Mouse (Mus musculus) ZHBTc4 (cell line): ENCODE measurements around the gene F5.

Source experiments
- DNase-seq: peaks from one replicate; pipeline ENCODE4 v3.0.0-alpha.2; 2011; ENCODE audit warnings: low read depth, low spot score

F5 gene

DNA sequence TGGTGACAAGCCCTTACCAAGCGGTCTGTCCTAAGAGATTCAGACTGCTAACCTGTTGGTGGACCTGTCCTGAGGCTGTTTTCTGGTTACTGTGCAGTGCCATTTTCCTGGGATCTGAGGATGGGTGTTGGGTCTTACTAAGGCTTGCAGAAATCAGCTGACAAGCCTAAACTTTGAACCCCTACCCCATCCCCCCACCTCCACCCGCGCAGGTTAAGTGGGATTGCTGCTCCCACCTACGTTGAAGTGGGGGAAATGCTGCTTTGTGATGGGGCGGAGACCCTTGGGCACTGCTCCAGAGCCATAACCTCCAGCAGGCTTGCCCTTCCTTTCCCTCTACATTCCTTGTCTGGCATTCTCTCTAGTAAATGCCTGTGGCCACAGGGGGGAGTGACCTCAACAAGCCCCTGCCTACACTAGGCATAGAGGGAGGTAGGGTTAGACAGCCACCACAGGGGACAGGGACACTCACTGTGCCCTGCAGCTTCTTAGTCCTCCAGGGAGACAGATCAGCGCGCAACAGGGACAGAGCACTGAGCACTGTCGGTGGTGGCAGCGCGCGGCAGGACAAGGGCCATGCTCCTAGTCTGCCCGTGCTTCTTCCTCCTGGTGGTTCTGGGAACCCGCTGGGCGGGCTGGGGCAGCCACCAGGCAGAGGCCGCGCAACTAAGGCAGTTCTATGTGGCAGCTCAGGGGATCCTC lies at the start of gene F5:
F5 (plus strand) TSS at position 452 of the 702 bp plus-strand sequence.
- peak; percentile 75 for DNase-seq

DNA sequence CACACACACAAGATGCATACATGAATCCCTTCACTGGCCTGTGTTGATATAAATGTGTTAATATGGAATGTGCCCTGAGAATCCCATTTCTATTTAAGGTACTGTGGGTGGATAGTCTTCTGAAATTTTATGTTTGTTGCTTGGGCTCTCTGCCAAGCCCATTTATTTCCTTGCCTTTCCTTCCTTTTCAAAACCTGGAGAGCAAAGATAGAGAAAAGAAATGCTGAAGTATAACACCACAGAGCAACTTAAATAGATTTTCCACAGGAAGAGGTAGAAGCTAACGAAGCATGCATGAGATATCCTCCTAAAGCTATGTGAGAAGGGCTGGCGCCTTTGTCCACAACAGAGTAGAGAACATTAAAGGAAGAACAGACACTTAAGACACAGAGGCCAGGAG lies 41.9 kb upstream of the F5 start:
- no peak for DNase-seq

DNA sequence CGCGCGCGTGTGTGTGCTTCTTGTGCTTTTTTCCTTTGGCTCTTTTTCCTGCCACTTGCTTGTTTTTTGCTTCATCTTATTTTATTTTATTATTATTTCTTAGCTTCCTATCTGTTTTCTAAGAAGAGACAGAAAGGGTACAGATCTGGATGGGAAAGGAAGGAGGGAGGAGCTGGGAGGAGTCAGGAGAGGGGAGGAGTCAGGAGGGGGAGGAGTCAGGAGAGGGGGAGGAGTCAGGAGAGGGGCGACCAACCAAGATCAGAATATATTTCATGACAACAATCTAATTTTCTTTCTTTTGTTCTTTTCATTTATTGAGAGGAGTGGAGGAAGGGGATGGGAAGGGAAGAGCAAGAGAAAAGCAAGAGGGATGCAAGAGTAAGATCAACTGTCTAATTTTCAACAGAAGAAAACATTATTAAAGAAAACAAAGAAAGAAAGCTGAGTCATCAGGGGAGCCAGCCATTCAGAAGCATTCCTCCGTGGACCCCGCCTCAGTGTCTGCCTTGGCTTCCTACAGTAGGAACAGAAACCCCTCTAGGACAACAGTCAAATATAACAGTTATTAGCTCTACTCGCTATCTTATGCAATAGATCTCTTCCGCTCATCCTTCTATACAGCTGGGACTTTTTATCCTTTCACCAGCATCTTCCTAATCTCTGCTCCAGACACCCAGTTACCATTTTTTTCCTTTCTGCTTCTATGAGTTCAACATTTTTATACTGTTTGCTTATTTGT lies 40.9 kb upstream of the F5 start:
- peak; percentile 30 for DNase-seq

DNA sequence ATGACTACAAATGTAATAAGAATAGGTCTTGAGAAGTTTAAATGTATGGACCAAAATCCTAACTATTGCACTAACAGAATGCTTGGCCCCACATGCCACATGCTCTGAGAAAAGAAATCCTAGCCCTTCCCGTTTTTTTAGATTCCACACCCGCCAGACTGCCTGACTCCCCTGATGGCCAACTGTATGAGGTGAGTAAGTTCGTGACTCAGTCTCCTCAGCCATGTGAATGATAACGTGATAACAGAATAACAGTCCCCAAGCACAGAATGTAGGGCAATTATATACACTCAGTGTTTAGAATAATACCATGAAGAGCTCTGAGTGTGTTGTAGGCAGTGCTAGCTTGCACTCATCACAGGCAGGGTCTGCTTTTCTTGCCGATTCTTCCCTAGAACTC lies 37.4 kb upstream of the F5 start:
- DNase-seq = no peak

DNA sequence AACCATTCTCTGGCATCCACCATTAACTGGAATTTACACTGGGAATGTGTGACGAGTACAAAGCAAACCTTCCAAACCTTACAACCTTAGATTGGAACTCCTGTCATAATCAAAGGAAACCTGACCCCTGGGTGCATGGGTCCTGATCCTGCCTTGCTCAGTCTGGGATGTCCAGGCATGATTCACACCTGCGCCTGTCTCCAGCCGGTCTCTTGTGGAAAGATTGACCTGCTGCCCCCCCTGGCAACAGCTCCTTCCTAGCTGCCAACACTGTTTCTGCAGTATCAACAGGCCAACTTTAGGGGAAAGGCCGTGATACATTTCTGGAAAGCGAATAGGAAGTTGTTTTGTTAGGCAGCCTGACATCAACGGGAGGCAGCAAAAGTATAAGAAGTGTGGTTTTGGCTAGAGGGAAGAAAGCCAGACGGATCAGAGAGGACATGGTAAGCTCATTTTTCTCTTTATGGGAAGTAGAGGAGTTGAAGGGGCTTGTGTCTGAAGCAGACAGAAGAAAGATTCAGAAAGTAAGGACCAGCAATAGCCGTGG lies 36.6 kb upstream of the F5 start, which contains the start of gene Selp:
Selp (plus strand) TSS at position 318 of the 547 bp plus-strand sequence.
- DNase-seq = no peak

DNA sequence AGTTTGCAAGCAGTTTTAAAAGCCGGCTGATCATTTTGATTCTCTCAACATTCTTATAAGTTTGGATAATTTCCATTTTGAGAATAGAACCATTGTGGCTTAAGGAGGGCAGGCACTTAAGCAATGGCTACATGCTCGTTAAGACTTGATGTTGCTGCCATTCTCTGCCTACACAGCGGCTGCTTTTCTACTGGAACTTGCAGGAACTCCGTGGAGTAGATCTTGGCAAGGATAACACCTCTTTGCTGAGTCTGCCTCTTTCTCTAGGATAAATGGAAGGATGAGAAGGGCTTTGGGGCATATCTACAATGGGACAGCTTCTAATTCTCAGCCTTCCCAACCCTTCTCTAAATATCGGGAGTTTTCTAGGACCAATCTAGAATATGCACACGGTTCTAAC lies 36.0 kb upstream of the F5 start:
- no peak for DNase-seq

DNA sequence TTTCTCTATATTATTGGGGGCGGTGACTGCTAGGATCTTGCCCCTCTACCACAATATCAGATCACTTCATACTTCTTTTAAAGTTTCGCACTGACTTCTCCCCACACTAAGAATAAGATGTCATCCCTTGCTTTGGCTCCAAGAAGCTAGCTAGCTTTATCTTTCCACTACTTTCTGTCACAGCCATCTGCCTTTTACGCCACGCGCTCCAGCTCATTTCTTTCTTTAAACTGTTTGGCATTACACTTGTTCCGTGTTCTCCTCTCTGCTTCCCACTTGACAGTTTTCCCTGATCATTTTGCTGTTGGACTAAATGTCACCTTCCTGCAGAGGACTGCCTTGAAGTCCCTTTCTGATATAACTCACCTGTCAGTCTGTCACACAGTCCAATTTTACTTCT lies 33.8 kb upstream of the F5 start:
- no peak for DNase-seq

DNA sequence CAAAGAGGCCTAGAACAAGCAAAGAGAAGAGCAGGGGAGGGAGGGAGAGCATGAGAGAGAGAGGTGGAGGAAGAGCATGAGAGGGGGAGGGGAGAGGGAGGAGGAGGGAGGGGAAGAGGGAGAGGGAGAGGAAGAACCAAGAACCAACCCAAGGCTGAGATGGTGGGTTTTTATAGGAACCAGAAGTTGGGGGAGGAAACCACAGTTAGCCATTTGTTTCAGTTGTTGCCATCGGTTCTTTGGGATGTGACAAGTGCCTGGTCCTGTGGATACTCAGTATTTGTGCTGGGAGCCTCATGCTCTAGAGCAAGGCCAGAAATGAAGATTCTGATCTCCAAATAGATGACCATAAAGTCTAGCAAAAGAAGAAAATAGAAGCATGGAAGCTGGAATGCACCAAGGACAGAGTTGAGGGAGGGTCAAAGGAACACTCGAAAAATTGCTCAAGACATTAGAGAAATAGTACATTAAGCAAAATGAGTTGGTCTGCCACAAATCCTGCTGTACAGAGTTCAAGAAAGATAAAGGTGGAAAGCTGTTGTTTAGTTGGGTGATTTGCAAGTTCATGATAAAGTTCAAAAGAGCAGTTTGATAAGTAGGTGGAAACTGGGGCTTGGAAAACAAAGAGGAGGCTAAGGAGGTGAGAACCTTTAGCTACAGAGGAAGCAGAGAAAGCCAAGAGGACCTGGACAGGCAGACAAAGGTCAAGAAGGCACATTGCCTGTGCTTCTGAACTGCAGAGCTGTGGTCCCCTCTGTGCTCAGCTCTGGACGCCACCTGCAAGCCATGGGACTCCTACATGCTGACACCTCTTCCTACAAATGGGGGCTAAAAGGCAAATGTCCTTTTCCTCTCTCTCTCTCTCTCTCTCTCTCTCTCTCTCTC lies 31.5 kb upstream of the F5 start:
- DNase-seq = no peak

DNA sequence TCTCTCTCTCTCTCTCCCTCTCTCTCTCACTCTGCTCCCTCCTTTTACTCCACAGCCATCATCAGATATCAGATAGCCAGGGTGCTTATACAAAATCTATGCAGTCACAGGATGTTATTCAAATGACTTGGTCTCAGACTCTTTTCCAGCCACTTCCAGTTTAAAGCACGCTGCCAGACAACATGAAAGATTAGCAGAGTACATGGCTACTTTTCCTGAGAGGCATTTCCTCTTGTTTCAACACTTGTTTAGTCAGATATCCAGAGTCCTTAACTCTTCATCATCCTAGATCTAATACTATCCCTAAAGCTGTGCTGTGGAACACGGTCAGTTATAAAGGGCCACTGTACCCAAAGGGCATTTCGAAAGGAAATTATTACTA lies 30.9 kb upstream of the F5 start:
- no peak for DNase-seq

DNA sequence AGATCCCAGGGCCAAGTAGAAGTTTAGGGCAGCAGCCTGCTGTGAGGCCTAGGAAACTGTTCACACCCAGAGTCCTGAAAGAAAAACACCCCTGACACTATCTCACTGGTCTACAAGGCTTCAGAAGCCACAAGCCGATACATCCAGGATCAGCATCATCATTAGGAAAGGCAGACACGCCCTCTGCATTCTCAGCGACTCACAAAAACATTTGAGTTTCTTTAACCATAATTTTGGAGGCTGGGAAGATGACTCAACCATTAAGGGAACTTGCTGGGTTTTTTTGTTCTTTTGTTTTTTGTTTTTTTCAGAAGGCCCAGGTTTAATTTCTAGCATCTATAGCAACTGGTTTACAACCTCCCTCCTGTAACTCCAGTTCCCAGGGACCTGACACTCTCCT lies 27.8 kb upstream of the F5 start:
- DNase-seq = no peak

DNA sequence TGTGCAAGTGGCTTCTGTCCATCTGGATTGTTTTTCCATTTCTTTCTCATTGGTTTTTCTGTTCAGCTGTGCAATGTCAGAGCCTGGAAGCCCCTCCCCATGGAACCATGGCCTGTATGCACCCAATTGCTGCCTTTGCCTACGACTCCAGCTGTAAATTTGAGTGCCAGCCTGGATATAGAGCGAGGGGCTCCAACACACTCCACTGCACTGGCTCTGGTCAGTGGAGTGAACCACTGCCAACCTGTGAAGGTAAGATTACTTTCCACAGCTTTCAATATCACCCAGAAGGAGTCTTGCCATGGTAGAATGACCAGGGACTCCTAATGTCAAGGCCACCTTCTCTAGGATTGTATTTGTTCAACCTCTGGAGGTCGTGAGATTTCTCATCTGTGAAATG lies 21.6 kb upstream of the F5 start:
- DNase-seq = no peak

DNA sequence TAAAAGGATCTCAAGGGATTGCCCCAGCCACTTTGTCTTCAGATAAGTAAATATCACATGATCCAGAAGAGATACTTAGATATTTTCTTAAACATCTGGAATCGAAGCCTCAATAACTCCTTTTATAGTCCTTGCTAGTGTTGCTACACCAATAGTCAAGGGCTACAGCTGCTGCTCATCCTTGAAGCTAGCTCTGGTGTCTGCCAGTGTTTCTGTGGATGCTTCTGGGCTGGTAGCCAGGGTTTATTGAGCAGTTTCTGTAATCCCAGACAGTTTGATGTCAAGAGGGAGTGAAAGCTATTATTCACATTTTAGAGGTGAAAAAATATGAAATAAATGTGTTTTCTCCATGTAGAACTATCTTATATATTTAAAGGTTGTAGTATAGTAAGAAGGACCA lies 19.0 kb upstream of the F5 start:
- DNase-seq = no peak

DNA sequence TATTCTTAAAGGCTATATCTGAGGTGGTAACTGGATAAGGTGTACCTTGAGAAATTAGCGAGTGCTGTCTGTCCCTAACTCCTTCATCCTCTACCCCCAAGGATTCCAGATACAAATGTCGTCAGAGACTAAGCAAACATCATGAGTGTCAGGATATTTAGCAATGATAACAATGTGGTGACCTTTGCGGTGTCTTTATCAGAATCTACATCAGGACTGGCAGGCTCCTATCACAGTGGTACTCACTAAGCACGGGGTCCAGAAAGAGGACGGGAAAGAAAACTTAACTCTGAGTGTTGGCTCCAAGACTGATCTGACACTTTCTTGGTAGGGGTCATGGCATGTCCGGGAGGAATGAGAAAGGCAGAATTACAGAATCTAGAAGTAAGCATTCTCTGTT lies 17.5 kb upstream of the F5 start:
- no peak for DNase-seq

DNA sequence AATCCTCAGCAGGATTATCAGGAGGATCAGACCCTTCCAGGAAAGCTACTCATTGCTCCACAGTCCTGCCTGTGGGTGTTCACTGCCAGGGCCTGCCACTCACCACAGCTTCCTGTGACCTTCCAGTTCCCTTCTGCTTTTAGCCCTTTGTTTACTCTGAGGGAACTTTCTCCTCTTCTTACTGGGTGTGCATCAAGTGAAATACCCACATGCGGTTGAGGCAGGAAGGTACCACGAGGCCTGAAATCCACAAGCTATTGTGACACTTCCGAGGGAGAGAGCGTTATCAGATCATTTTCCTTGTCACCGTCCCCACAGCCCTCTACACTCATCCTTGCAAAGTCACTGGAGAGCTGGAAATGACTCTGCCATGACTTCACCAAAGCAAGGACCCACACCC lies 16.3 kb upstream of the F5 start:
- no peak for DNase-seq

DNA sequence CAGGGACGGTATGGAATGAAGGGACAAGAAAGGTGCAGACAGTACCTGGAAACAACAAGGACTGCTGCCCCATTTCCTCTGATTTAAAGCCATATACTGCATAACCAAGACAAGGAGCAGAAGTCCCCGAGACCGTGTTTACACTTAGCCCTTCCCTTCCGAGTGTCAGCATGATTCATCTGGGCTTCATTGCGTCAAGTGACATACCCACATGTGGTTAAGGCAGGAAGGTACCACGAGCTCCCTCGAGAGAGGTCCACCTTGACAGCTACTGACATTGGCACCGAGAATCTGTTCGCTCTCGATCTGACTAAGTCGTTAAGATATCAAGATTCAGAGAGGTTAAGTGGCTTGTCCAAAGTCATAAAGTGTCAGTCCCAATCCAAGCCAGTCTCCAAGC lies 15.7 kb upstream of the F5 start:
- DNase-seq = no peak

DNA sequence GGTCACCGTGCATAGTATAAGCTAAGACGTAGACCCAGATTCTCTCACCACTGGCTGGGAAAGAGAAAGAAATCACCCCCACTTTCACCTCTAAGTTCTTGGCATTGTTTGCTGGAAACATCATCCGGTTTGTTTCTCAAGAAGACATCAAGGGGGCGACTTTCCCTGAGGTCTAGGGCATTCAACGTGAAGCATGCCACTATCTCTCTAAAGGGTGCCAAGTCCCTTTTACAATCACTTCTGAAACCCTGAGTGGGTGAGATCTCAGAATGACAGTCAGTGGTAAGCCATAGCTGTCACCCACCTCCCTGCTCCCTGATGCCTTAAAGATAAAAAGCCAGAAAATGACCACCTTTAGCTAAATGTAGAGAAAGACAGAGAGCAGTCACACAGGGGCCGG lies 15.0 kb upstream of the F5 start:
- DNase-seq = no peak

DNA sequence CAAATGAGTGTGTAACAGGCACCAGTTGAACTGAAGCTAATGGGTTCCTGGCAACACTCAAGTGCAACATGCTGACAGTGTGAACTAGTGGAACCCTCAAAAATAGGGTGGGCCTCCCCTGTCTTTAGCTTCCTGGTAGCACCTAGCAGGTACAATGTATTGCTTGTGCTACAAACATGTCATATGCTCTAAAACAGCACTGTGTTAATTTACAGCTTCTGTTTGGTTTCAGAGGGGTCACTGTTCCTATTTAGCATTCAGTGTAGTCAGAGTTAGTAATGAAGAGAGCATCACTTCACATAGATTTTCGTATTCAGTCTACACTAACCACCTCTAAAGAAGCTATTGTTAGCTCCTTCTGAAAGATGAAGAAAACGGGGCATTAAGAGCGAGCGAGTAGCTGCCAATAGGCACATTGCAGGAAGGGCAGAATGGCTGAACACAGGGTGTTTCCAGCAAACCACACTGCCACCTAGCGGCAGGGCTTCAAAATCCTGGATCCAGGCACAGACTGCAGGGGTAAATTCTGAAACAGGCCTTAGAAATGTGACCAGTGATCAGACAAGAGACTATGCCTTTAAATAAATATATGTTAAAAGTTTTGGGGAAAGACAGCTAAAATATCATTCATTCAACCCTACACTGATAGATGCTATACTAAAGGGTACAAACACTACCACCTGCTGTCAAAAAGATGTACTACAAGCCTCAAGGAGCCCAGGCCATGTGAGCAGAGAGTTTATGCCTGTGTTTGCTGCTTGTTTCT lies 13.1 kb upstream of the F5 start:
- DNase-seq = peak; percentile 79

DNA sequence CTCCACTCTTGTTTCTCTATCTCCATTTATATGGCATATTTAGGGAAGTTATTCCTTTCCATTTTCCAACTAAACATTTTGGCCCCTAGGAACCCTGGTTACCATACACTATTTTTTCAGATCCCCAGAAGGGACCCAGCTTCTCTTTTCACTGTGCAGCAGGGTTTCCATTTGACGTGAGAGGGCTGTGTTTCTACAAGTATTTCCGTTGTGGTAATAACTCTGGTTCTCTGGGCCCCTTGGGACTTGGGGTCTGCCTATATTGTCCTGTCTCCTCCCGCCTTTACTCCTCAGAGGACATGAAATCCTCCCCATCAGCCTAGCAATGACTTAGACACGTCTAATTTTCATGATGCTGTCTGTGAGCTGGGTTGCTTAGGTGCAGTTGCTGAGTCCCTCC lies 12.2 kb upstream of the F5 start:
- DNase-seq = no peak

DNA sequence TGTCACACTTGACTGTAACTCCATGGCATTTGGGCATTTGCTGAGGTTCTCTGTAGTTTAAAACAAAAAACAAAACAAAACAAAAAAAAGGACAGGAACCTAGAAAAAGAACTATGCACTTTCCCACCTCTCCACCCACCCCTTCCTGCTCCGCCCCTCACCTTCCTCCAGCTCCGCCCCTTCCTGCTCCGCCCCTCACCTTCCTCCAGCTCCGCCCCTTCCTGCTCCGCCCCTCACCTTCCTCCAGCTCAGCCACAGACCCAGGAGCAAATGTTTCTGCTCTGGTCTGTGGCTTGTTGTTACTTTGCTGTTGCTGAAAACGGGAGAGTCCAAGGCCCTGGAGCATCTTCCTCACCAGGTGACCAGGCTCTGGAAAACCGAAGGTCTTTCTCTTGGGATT lies 2.6 kb upstream of the F5 start:
- no peak for DNase-seq

DNA sequence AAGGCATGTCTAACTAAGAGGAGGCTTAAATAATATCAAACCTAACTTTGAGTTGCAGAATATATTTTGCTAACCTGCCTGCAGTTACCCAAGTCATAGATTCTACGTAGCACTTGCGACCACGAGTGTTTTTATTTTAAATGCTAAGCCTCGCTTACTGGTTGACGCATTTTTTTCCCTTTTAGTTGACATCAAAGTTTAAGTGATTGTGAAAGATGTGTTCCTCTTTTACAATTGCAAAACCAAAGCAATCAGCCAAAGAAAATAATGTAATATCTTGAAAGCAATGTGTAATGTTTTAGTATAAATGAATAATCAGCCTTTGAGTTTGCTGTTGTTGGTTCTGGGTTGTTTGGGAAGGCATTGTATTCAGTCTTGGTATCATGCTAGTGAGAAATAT lies 1.2 kb downstream of the F5 start:
- no peak for DNase-seq

DNA sequence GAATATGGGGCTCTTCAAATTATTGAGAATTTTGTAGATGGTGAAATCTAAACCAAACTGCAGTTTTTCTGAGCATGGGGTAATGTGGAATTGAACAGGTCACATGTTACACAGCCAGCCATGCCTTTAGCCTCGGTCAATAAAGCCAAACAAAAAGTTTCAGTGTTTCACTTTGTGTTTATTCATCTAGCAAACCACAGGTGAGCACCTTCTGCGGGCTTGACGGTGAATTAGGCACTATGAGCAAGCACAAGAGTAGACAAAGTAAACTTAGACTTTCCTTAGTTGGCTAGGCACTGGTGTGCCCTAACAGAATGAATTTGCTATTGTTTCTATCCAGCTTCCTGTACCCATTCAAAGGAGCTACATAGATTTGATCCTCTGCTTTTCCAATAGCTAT lies 3.3 kb downstream of the F5 start:
- no peak for DNase-seq
